Mouse (Mus musculus) embryonic facial prominence, embryonic 15.5 days (tissue): ENCODE data around the gene Adgra3. TPM values are rescaled to one million over a fixed set of nuclear protein-coding genes. Genes with fewer than 3 reads are reported as not detected.

Experiments
- ATAC-seq: fragments of 200-750 bp; cut with Nextera tagmentation; 2 replicates; pipeline ENCODE4 v1.8.0; 2017; ENCODE audit warnings: low read depth, moderate TSS enrichment; ENCODE audit not compliant: insufficient number of reproducible peaks, low FRiP score, low TSS enrichment
- H3K27ac ChIP-seq: fragments of 300-500 bp; sonication (generic); replicated peaks from 2 replicates; pipeline ENCODE4 v1.5.1; 2015; ENCODE audit warnings: mild to moderate bottlenecking, inconsistent platforms
- H3K27me3 ChIP-seq: fragments of 300-500 bp; sonication (generic); 2 replicates; pipeline ENCODE4 v1.6.1; 2015; ENCODE audit warnings: inconsistent platforms
- H3K36me3 ChIP-seq: fragments of 300-500 bp; sonication (generic); 2 replicates; pipeline ENCODE4 v1.6.1; 2015; ENCODE audit warnings: mild to moderate bottlenecking, inconsistent platforms
- H3K4me1 ChIP-seq: fragments of 300-500 bp; sonication (generic); 2 replicates; pipeline ENCODE4 v1.6.1; 2015; ENCODE audit warnings: inconsistent platforms
- H3K4me2 ChIP-seq: fragments of 300-500 bp; sonication (generic); replicated peaks from 2 replicates; pipeline ENCODE4 v1.6.1; 2015; ENCODE audit warnings: mild to moderate bottlenecking, inconsistent platforms
- H3K4me3 ChIP-seq: fragments of 300-500 bp; sonication (generic); replicated peaks from 2 replicates; pipeline ENCODE4 v1.5.1; 2015; ENCODE audit warnings: mild to moderate bottlenecking, inconsistent platforms
- H3K9ac ChIP-seq: fragments of 300-500 bp; sonication (generic); 2 replicates; pipeline ENCODE4 v1.6.1; 2015; ENCODE audit warnings: inconsistent platforms
- H3K9me3 ChIP-seq: fragments of 300-500 bp; sonication (generic); replicated peaks from 2 replicates; pipeline ENCODE4 v1.6.1; 2016; ENCODE audit warnings: inconsistent platforms
- WGBS: fragments of 180-500 bp; shearing (Covaris S2); methylation state at CpG from one replicate; pipeline ENCODE4 v1.1.7; 2015; 5-methylcytosine and 5-hydroxymethylcytosine counted together
- polyA plus RNA-seq: library from polyadenylated mRNA; unstranded; fragments of >200 nt; fragmentation: Nextera tagmentation; extraction: Ambion mirVana; gene quantifications from 2 replicates; pipeline ENCODE4 v1.2.1, GENCODE M21; 2015

Gene Adgra3
- polyA plus RNA-seq: 31.3 and 33.6 TPM in 2 replicates

DNA sequence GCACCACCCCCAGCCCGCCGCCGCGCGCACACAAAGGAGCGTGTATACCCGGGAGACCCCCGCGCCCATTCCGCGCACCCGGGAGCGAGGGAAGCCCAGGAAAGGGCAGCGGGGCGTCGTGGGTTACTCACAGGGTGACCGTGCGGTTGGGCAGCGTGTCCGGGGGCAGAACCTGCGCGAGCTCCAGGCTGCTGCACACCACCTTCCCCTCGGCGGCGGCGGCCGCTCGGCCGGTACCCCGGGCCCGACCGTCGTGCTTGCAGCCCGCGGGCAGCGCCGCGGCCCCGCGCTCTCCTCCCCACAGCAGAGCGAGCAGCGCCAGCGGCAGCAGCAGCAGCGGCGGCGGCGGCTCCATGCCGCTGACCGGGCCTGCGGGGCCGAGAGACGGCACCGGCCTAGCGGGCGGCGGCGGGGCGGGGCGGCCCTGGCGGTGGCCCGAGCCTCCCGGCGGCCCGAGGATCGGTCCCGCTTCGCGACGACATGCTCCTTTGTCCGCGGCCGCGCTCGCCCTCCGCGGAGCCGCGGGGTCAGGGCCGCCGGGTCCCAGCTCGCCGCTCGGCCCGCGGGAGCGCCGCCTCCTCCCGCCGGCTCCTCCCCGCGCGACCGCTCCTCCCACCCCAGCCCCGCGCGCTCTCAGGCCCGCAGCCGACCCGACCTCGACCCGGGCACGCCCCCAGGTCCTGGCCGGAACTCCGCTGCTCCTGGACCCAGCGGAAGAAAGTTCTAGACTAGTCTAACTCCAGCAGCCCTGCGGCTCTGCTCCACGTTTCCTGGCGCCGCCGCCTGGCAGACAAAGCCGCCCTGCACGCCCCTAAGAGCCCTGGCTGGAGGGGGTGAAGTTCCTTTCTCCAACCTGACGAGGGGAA, at the start of gene Adgra3:
TSS of gene Adgra3 (minus strand) at position 586 of the 866 bp plus-strand sequence.
- Histone ChIP-seq H3K27ac (peak within 1 kb of the TSS; percentile 90), H3K4me2 (peak within 1 kb of the TSS; percentile 65), H3K36me3 (no peaks in the 10 kb centered on the region), H3K4me1 (peaks cover 33% of the 10 kb centered on the region), H3K9me3 (no peaks in the 10 kb centered on the region), H3K4me3 (peak within 1 kb of the TSS; percentile 94), H3K9ac (peak within 1 kb of the TSS; percentile 98), H3K27me3 (no peaks in the 10 kb centered on the region)
- under 1% methylated on average over 84 of the region's 113 CpGs for WGBS
- ATAC-seq: peak; percentile 90

DNA sequence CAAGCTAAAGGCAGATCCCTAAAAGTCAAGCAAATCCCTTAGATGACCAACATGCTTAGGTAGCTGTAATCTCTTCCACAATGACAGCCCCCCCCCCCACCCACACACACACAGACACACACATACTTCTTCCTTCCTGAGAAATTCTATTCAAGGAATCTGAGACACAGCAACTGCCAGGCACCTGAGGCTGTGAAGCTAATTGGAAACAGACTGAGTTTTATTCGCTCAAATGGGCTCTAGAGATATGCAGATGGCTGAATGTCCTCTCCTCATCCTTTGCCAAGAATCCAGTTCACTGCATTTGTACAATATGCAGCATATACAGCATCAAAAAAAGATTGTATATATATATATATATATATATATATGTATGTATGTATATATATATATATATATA, 24.6 kb upstream of the Adgra3 start:
- Histone ChIP-seq H3K4me1 (no peaks in the 10 kb centered on the region), H3K27me3 (no peaks in the 10 kb centered on the region), H3K4me3 (no peak overlapping the region), H3K27ac (no peak overlapping the region), H3K36me3 (no peaks in the 10 kb centered on the region), H3K4me2 (no peak overlapping the region), H3K9me3 (no peaks in the 10 kb centered on the region), H3K9ac (no peak overlapping the region)
- 32% methylated on average over 1 of the region's 1 CpGs for WGBS
- ATAC-seq: no peak

DNA sequence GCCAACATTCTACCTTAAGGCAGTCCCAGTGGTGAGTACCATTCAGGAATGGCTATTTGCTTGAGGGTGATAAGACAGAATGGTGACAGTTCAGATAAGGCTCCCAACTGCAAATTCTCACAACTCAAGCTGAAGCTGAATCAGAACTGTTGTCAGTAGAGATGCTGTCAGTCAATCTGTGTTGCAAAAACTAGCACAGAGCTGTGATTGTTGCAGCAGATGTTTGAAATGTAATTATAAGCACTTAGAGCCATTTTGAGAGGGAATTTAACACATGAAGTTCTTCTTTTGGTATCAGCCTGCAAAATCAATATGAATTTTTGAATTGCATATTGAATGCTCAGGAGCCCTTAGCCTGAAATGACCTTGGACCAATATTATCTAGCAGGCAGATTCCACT, 15.4 kb upstream of the Adgra3 start:
- Histone ChIP-seq H3K4me3 (no peak overlapping the region), H3K36me3 (no peaks in the 10 kb centered on the region), H3K27me3 (no peaks in the 10 kb centered on the region), H3K9me3 (no peaks in the 10 kb centered on the region), H3K27ac (no peak overlapping the region), H3K4me1 (no peaks in the 10 kb centered on the region), H3K4me2 (no peak overlapping the region), H3K9ac (no peak overlapping the region)
- ATAC-seq: no peak

DNA sequence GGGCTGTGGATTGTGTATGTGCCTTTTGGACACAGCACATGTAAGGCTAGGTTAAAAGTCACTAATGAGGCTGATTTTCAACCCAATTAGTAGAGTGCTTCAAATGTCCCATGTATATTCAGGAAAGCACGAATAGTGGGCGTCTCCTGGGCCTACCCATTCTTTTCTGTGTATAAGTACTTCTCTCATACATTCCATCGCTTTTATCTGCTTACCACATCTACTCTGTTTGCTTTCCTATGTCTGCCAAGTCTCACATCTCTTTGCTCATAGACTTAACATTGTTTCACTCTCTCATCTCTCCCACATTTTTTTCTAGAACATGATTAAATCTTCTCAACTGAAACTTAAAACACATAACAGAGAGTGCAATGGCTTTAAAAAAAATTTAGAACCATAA, 5.4 kb upstream of the Adgra3 start:
- 61% methylated on average over 3 of the region's 3 CpGs for WGBS

DNA sequence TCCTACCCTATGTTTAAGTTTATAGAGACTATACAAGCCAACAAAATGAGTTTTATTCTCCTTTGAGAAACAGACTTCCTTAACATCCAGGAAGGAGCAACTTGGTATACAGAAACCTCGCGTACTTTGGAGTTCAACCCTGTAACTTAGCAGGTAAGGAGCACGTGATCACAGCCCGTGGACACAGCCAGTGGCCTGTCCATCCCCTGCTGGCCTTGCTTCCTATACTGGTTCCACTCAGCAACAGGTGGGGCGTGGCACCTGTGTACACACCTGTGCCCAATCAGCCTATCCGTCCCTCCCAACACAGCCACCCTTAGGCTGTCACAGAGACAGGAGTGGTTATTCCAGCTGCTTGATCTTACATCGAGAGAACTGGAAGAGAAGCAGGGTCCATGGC, 780 bp upstream of the Adgra3 start:
- Histone ChIP-seq H3K4me3 (peak overlapping the region; percentile 94; the same call in 1 of the 2 replicates), H3K36me3 (no peaks in the 10 kb centered on the region), H3K4me1 (peaks cover 29% of the 10 kb centered on the region), H3K9ac (no peak overlapping the region), H3K27me3 (no peaks in the 10 kb centered on the region), H3K27ac (peak overlapping the region; percentile 90), H3K9me3 (no peaks in the 10 kb centered on the region), H3K4me2 (peak overlapping the region; percentile 65)
- 69% methylated on average over 7 of the region's 7 CpGs for WGBS
- no peak for ATAC-seq

More for the DNA sequence above, 5.4 kb upstream of the Adgra3 start:
- Histone ChIP-seq H3K27ac (no peak overlapping the region), H3K9ac (no peak overlapping the region), H3K27me3 (no peaks in the 10 kb centered on the region), H3K4me2 (no peak overlapping the region), H3K36me3 (no peaks in the 10 kb centered on the region), H3K4me3 (no peak overlapping the region), H3K4me1 (0 out of 2 replicates have a peak, but pooled peaks cover 2% of the 10 kb centered on the region), H3K9me3 (no peaks in the 10 kb centered on the region)
- ATAC-seq: no peak

DNA sequence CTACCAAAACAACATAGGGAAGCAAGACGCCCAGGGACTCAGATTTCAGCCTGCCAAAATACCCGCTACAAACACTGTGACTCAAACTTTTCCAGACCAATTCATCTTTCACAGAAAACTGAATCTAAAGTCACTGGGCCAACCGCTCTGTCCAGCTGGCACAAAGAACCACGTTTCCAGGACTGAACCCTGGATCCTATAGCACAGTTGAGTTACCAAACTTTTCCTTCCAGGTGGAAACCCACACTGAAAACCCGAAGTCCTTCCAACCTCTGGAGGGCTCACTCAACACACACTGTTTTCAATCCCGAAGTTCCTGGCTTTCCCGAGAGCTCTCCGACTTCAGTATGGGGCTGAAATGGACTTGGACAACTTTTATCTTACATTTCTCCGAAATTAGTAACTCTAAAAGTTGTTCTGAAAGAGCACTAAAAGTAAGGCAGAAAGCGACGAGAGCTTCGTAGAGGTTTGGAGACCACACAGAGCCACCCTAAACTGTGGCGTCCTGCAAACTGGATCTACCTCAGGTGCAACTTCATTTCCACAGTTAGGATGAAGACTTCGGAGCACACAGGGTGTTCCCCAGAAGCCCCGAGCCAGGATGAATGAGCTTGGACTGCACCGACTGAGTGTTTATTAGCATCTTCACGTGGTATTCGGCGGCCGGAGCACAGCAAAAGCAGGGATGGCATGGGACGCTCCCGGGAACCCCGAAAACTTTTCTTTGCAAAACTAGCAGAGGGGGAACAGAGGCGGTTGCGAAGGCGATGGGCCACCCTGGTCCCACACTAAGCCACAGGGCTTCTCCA, 990 bp downstream of the Adgra3 start:
- 2% methylated on average over 26 of the region's 26 CpGs for WGBS
- peak overlapping the region; percentile 65 for H3K4me2 ChIP-seq

DNA sequence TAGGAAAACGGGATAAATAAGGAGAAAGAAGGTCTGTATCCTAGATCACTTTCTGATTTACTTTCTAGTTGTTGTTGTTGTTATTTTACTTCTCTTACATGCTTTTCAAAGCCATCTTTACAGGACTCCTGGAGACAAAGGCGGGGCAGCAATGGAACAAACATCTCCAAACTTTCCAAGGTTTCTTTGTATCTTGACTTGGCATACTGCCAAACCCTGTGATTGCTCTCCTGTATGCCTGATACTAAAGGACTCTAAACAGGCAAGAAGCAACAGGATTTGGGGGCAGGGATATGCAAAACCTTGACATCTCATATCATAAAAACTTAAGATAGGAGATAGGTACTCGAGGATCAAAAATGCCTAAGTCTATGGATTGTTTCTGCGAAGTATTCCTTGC, 6.3 kb downstream of the Adgra3 start:
- no peak overlapping the region for H3K4me3 ChIP-seq
- H3K27me3 ChIP-seq: no peaks in the 10 kb centered on the region
- WGBS: 52% methylated on average over 4 of the region's 4 CpGs
- H3K9me3 ChIP-seq: no peaks in the 10 kb centered on the region
- no peaks in the 10 kb centered on the region for H3K36me3 ChIP-seq
- H3K9ac ChIP-seq: no peak overlapping the region
- peaks cover 68% of the 10 kb centered on the region for H3K4me1 ChIP-seq
- H3K4me2 ChIP-seq: no peak overlapping the region
- H3K27ac ChIP-seq: 0 out of 2 replicates have a peak overlapping the region, but pooled peaks have one; percentile 17
- no peak for ATAC-seq

More for the DNA sequence above, 990 bp downstream of the Adgra3 start:
- H3K27me3 ChIP-seq: no peaks in the 10 kb centered on the region
- ATAC-seq: no peak
- peaks cover 37% of the 10 kb centered on the region for H3K4me1 ChIP-seq
- no peaks in the 10 kb centered on the region for H3K9me3 ChIP-seq
- peak overlapping the region; percentile 94 for H3K4me3 ChIP-seq
- H3K9ac ChIP-seq: peak overlapping the region; percentile 98
- peak overlapping the region; percentile 90 for H3K27ac ChIP-seq
- no peaks in the 10 kb centered on the region for H3K36me3 ChIP-seq

DNA sequence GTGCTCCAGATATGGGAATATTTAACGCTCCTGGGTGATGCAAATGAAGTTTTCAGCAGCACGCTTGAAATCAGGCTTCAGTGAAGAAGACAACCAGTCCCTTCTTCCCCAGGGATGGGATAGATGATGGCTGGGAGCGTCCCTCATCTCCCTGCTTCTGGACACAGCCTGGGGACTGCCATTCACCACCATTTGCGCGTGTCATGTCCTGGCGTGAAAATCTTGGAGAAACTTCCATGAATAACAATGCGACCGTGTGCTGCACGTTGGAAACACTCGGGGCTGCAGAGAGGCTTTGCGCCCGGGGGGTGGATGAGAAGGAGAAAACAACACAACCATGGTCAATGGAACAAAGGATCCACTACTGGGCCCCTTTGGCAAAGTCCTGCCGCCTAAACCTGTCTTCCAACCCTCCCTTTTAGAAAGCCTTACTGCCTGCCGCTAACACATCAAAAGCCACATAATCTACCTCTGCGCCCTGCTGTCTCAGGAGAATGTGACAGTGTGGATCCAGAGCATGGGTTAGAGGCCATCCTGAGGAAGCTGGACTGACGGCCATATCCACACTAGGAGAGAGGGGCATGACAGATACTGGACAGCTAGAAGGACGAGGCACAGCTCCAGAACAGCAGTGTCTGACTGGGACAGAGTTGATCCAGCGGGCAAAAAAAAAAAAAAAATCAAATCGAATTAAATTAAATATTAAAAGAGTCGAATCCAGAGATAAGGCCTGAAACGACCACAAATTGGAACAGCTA, 8.0 kb downstream of the Adgra3 start:
- ATAC-seq: no peak
- Histone ChIP-seq H3K9me3 (no peaks in the 10 kb centered on the region), H3K9ac (no peak overlapping the region; the same call in 1 of the 2 replicates), H3K27me3 (no peaks in the 10 kb centered on the region), H3K4me2 (no peak overlapping the region), H3K4me1 (peaks cover 52% of the 10 kb centered on the region), H3K36me3 (no peaks in the 10 kb centered on the region), H3K27ac (no peak overlapping the region; the same call in 1 of the 2 replicates), H3K4me3 (no peak overlapping the region)
- 63% methylated on average over 21 of the region's 21 CpGs for WGBS

DNA sequence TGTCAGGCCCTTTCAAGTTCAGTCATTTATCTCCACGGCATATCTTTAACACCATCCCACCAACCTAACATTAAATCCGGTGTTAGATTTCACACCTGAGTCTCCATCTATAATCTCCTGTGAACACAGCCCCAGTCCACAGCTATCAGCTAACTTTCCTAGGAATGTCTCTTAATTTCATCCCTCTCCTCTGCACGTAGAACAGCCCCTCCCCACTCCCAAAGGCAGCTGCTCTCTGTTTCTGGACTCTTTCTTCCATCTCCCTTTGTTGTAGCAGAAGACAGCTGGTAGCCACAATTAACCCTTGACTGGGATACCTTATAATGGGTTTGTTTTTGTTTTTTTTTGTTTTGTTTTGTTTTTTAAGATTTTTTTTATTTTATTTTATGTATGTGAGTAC, 8.8 kb downstream of the Adgra3 start:
- no peaks in the 10 kb centered on the region for H3K9me3 ChIP-seq
- WGBS: 49% methylated on average over 3 of the region's 3 CpGs
- ATAC-seq: no peak
- H3K36me3 ChIP-seq: no peaks in the 10 kb centered on the region
- H3K4me2 ChIP-seq: no peak overlapping the region
- no peak overlapping the region for H3K27ac ChIP-seq
- no peak overlapping the region for H3K4me3 ChIP-seq
- H3K4me1 ChIP-seq: peaks cover 48% of the 10 kb centered on the region
- no peak overlapping the region for H3K9ac ChIP-seq
- H3K27me3 ChIP-seq: no peaks in the 10 kb centered on the region

DNA sequence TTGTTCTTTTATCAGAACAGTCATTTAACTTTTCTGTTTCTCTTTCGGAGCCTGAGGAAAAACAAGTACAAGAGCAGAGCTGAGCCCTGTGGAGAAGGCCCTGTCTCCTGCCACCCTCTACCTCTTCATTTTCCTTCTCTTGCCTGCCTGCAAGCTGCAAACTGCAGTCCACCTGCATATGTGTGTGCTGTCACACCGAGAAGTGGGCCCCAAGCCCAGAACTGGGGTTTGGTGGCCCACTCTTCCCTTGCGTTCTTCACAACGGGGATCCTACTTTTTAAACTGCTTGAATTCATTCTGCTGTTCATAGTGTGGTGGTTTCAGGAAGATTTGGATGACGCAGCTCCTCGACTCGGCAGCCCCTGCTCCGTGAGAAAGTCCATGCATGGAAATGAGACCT, 9.3 kb downstream of the Adgra3 start:
- H3K4me3 ChIP-seq: no peak overlapping the region
- WGBS: 77% methylated on average over 8 of the region's 8 CpGs
- H3K27me3 ChIP-seq: no peaks in the 10 kb centered on the region
- ATAC-seq: no peak
- H3K4me1 ChIP-seq: peaks cover 51% of the 10 kb centered on the region
- H3K27ac ChIP-seq: no peak overlapping the region; the same call in 1 of the 2 replicates
- H3K9ac ChIP-seq: no peak overlapping the region
- no peaks in the 10 kb centered on the region for H3K9me3 ChIP-seq
- H3K4me2 ChIP-seq: no peak overlapping the region
- H3K36me3 ChIP-seq: no peaks in the 10 kb centered on the region

DNA sequence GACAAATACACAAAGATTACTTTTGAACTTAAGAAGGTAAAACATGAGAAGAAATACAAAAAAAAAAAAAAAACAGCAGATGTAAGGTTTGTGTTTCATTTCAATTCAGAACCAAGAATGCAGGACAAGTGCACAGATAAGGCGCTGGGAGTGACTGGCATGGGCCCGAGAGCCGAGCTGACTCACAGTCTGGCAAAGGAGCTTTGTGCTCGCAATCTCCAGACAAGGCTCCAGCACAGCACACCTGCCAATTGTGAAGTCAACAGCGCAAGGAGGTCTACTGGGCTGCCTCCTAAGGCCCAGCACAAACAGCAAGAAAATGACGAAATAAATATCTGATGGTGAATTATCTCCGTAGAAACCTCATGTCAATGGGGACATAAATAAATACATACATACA, 9.8 kb downstream of the Adgra3 start:
- no peak for ATAC-seq
- H3K27ac ChIP-seq: no peak overlapping the region
- WGBS: 59% methylated on average over 7 of the region's 7 CpGs
- no peaks in the 10 kb centered on the region for H3K36me3 ChIP-seq
- no peak overlapping the region for H3K9ac ChIP-seq
- H3K9me3 ChIP-seq: no peaks in the 10 kb centered on the region
- no peak overlapping the region for H3K4me2 ChIP-seq
- H3K27me3 ChIP-seq: no peaks in the 10 kb centered on the region
- H3K4me1 ChIP-seq: peaks cover 47% of the 10 kb centered on the region
- no peak overlapping the region for H3K4me3 ChIP-seq
